Mouse (Mus musculus) CH12.LX (cell line): Measurements from ENCODE around the gene Ildr1. TPM values are rescaled to one million over a fixed set of nuclear protein-coding genes. Genes with fewer than 3 reads are reported as not detected.

Source experiments
- DNase-seq: peaks from one replicate; pipeline ENCODE4 v3.0.0-alpha.2; 2013; ENCODE audit errors: extremely low read depth
- H3K27ac ChIP-seq: 2 replicates; pipeline ENCODE4 v1.5.1; 2012; ENCODE audit warnings: low read depth, mild to moderate bottlenecking, control low read depth, moderate library complexity; ENCODE audit not compliant: insufficient read depth
- H3K27me3 ChIP-seq: replicated peaks from 2 replicates; pipeline ENCODE3; 2012; ENCODE audit warnings: inconsistent platforms
- H3K36me3 ChIP-seq, 2 experiments: replicated peaks in 1 of 2; 2 replicates each; pipeline versions ENCODE3 to v1.6.1; 2012; ENCODE audit warnings: inconsistent platforms in 1 of 2, low read length in 1 of 2, mild to moderate bottlenecking in 1 of 2, mixed read lengths in 1 of 2, moderate library complexity in 1 of 2; ENCODE audit not compliant: control insufficient read depth in 1 of 2, insufficient read depth in 1 of 2
- H3K4me1 ChIP-seq, 2 experiments: 2 replicates each; pipeline ENCODE4 v1.6.1; 2012; ENCODE audit warnings: inconsistent platforms in 1 of 2, moderate library complexity in 1 of 2; ENCODE audit not compliant: insufficient read depth in 2 of 2, control insufficient read depth in 1 of 2
- H3K4me2 ChIP-seq: 2 replicates; pipeline ENCODE4 v1.6.1; 2012; ENCODE audit warnings: low read depth, mild to moderate bottlenecking, control low read depth; ENCODE audit not compliant: poor library complexity, insufficient read depth, severe bottlenecking
- H3K4me3 ChIP-seq, 3 experiments: fragments of 150-350 bp in 1 of 3; sonication (generic) in 1 of 3; replicated peaks in 1 of 3; 2 replicates each; pipeline versions ENCODE3 to v1.5.1; 2011 to 2012; ENCODE audit warnings: low read depth in 2 of 3, low read length in 2 of 3, mild to moderate bottlenecking in 2 of 3, moderate library complexity in 2 of 3, control low read depth in 1 of 3, improper control_type of control experiment in 1 of 3, inconsistent platforms in 1 of 3, mixed read lengths in 1 of 3; ENCODE audit not compliant: poor library complexity in 1 of 3
- H3K79me2 ChIP-seq: replicated peaks from 2 replicates; pipeline ENCODE4 v1.6.1; 2012; ENCODE audit warnings: mild to moderate bottlenecking, moderate library complexity; ENCODE audit not compliant: control insufficient read depth, poor library complexity, insufficient read depth, severe bottlenecking; ENCODE audit errors: extremely low read depth
- H3K9ac ChIP-seq: 2 replicates; pipeline ENCODE4 v1.6.1; 2012; ENCODE audit warnings: low read depth, mild to moderate bottlenecking, control low read depth, moderate library complexity; ENCODE audit not compliant: insufficient read depth
- H3K9me3 ChIP-seq: replicated peaks from 2 replicates; pipeline ENCODE3; 2012; ENCODE audit warnings: low read length, inconsistent platforms, mixed read lengths
- BHLHE40 ChIP-seq: IDR thresholded peaks from 2 replicates; pipeline ENCODE4 v1.6.1; 2011; ENCODE audit warnings: mild to moderate bottlenecking, low read depth, low read length, improper control_type of control experiment
- CHD1 ChIP-seq: IDR thresholded peaks from 2 replicates; pipeline ENCODE4 v1.6.1; 2012; ENCODE audit warnings: low read depth, low read length, improper control_type of control experiment, inconsistent platforms
- CTCF ChIP-seq, 2 experiments: IDR thresholded peaks in 1 of 2; conservative IDR thresholded peaks in 1 of 2; 2 replicates each; pipeline ENCODE4 v1.5.1; 2011 to 2012; ENCODE audit warnings: low read depth in 2 of 2, low read length in 2 of 2, improper control_type of control experiment in 1 of 2, inconsistent platforms in 1 of 2, mild to moderate bottlenecking in 1 of 2, moderate library complexity in 1 of 2
- E2F4 ChIP-seq: IDR thresholded peaks from 2 replicates; pipeline ENCODE4 v1.6.1; 2011; ENCODE audit warnings: low read depth, low read length, improper control_type of control experiment; ENCODE audit not compliant: insufficient replicate concordance
- ELF1 ChIP-seq: IDR thresholded peaks from 2 replicates; pipeline ENCODE4 v1.6.1; 2014; ENCODE audit warnings: low read depth, mild to moderate bottlenecking, inconsistent platforms, low read length, improper control_type of control experiment
- ETS1 ChIP-seq: conservative IDR thresholded peaks from 2 replicates; pipeline ENCODE4 v1.6.1; 2012; ENCODE audit warnings: low read depth, mild to moderate bottlenecking, inconsistent platforms, low read length, improper control_type of control experiment, moderate library complexity
- GABPA ChIP-seq: IDR thresholded peaks from 2 replicates; pipeline ENCODE4 v1.6.1; 2012; ENCODE audit warnings: low read depth, low read length, improper control_type of control experiment, inconsistent platforms; ENCODE audit not compliant: insufficient replicate concordance
- IRF4 ChIP-seq: IDR thresholded peaks from 2 replicates; pipeline ENCODE4 v1.6.1; 2014; ENCODE audit warnings: low read depth, mild to moderate bottlenecking, inconsistent platforms, low read length, improper control_type of control experiment
- JUN ChIP-seq: IDR thresholded peaks from 2 replicates; pipeline ENCODE4 v1.6.1; 2011; ENCODE audit warnings: low read depth, mild to moderate bottlenecking, low read length, improper control_type of control experiment, moderate library complexity; ENCODE audit not compliant: insufficient read depth
- JUND ChIP-seq: conservative IDR thresholded peaks from 2 replicates; pipeline ENCODE4 v1.6.1; 2011; ENCODE audit warnings: low read depth, low read length, improper control_type of control experiment
- KAT2A ChIP-seq: IDR thresholded peaks from 2 replicates; pipeline ENCODE4 v1.6.1; 2012; ENCODE audit warnings: low read length, improper control_type of control experiment, inconsistent platforms; ENCODE audit not compliant: insufficient replicate concordance
- MAFK ChIP-seq: IDR thresholded peaks from 2 replicates; pipeline ENCODE4 v1.6.1; 2011; ENCODE audit warnings: low read length, improper control_type of control experiment; ENCODE audit not compliant: insufficient replicate concordance
- MAX ChIP-seq: IDR thresholded peaks from 2 replicates; pipeline ENCODE4 v1.6.1; 2011; ENCODE audit warnings: low read length, improper control_type of control experiment
- MAZ ChIP-seq: IDR thresholded peaks from 2 replicates; pipeline ENCODE4 v1.6.1; 2012; ENCODE audit warnings: low read depth, mild to moderate bottlenecking, inconsistent platforms, low read length, improper control_type of control experiment, moderate library complexity
- MEF2A ChIP-seq: IDR thresholded peaks from 2 replicates; pipeline ENCODE4 v1.6.1; 2014; ENCODE audit warnings: low read depth, mild to moderate bottlenecking, inconsistent platforms, low read length, improper control_type of control experiment, borderline replicate concordance
- MXI1 ChIP-seq: IDR thresholded peaks from 2 replicates; pipeline ENCODE4 v1.6.1; 2011; ENCODE audit warnings: mild to moderate bottlenecking, low read depth, low read length, improper control_type of control experiment
- MYC ChIP-seq: IDR thresholded peaks from 2 replicates; pipeline ENCODE4 v1.6.1; 2011; ENCODE audit warnings: low read depth, mild to moderate bottlenecking, improper control_type of control experiment, low read length
- NRF1 ChIP-seq: IDR thresholded peaks from 2 replicates; pipeline ENCODE4 v1.6.1; 2014; ENCODE audit warnings: low read depth, mild to moderate bottlenecking, inconsistent platforms, low read length, improper control_type of control experiment, moderate library complexity
- PAX5 ChIP-seq: IDR thresholded peaks from 2 replicates; pipeline ENCODE4 v1.6.1; 2012; ENCODE audit warnings: low read length, inconsistent platforms, mixed read lengths
- POLR2A ChIP-seq: IDR thresholded peaks from 2 replicates; pipeline ENCODE4 v1.6.1; 2011; ENCODE audit warnings: low read depth, mild to moderate bottlenecking, improper control_type of control experiment, low read length
- POLR2AphosphoS2 ChIP-seq: IDR thresholded peaks from 2 replicates; pipeline ENCODE4 v1.6.1; 2011; ENCODE audit warnings: low read depth, low read length, improper control_type of control experiment
- RAD21 ChIP-seq: IDR thresholded peaks from 2 replicates; pipeline ENCODE4 v1.6.1; 2011; ENCODE audit warnings: low read depth, mild to moderate bottlenecking, low read length, improper control_type of control experiment, moderate library complexity
- RCOR1 ChIP-seq: conservative IDR thresholded peaks from 2 replicates; pipeline ENCODE4 v1.6.1; 2012; ENCODE audit warnings: low read depth, mild to moderate bottlenecking, inconsistent platforms, low read length, improper control_type of control experiment
- SMC3 ChIP-seq: IDR thresholded peaks from 2 replicates; pipeline ENCODE4 v1.6.1; 2011; ENCODE audit warnings: low read depth, low read length, improper control_type of control experiment
- TBP ChIP-seq: conservative IDR thresholded peaks from 2 replicates; pipeline ENCODE4 v1.6.1; 2011; ENCODE audit warnings: low read depth, low read length, improper control_type of control experiment
- TCF12 ChIP-seq: IDR thresholded peaks from 2 replicates; pipeline ENCODE4 v1.6.1; 2014; ENCODE audit warnings: low read depth, mild to moderate bottlenecking, inconsistent platforms, low read length, improper control_type of control experiment
- USF1 ChIP-seq: IDR thresholded peaks from 2 replicates; pipeline ENCODE4 v1.6.1; 2014; ENCODE audit warnings: low read depth, mild to moderate bottlenecking, inconsistent platforms, low read length, improper control_type of control experiment
- USF2 ChIP-seq: conservative IDR thresholded peaks from 2 replicates; pipeline ENCODE4 v1.6.1; 2011; ENCODE audit warnings: low read depth, low read length, improper control_type of control experiment
- ZC3H11A ChIP-seq: IDR thresholded peaks from 2 replicates; pipeline ENCODE4 v1.6.1; 2012; ENCODE audit warnings: low read depth, mild to moderate bottlenecking, inconsistent platforms, low read length, improper control_type of control experiment
- ZKSCAN1 ChIP-seq: IDR thresholded peaks from 2 replicates; pipeline ENCODE4 v1.6.1; 2012; ENCODE audit warnings: low read depth, inconsistent platforms, low read length, improper control_type of control experiment, borderline replicate concordance
- ZNF384 ChIP-seq: IDR thresholded peaks from 2 replicates; pipeline ENCODE4 v1.6.1; 2012; ENCODE audit warnings: low read depth, low read length, improper control_type of control experiment, inconsistent platforms
- dilution Hi-C: fragments of 300-500 bp; cut with MboI; formaldehyde crosslinking; loops from 2 replicates; pipeline ENCODE4 v1.14.3; 2020; ENCODE audit warnings: low sequenced_read_pairs; ENCODE audit not compliant: extremely low pct_unique_long_range_greater_than_20kb, extremely low pct_ligation_motif_present
- in situ Hi-C: fragments of 300-500 bp; cut with MboI; formaldehyde crosslinking; loops from 3 replicates; pipeline ENCODE4 v1.14.3; 2019; ENCODE audit warnings: low sequenced_read_pairs, low pct_ligation_motif_present, low pct_unique_long_range_greater_than_20kb, mixed read lengths
- polyA plus RNA-seq: library from polyadenylated mRNA; unstranded; fragments of >175 nt; gene quantifications from 2 replicates; pipeline ENCODE4 v1.2.1, GENCODE M21; 2012; ENCODE audit warnings: low read depth; ENCODE audit not compliant: insufficient read length
- total RNA-seq, 2 experiments: library from RNA; depleted of rRNA; stranded (reverse); fragments of 300-350 nt in 1 of 2; fragments of >200 nt in 1 of 2; gene quantifications; 2 replicates each; pipeline ENCODE4 v1.2.3; 2012 to 2014

The Ildr1 gene
- total and polyA plus RNA-seq, 3 experiments, result 0.34 to 0.81 (median 0.76) TPM

GRCm38 (mm10) chr16:36666448-36667017 is 27.2 kb upstream of the Ildr1 start:
- Histone ChIP-seq H3K4me3 (no peak overlapping the region), H3K27me3 (no peaks in the 10 kb centered on the region), H3K4me2 (peak overlapping the region; percentile 84), H3K9ac (peak overlapping the region; percentile 73), H3K4me1 (peaks cover 33 to 73% of the 10 kb centered on the region in 2 experiments), H3K9me3 (no peaks in the 10 kb centered on the region), H3K36me3 (no peaks in the 10 kb centered on the region), H3K79me2 (peaks cover 8% of the 10 kb centered on the region), H3K27ac (peak overlapping the region; percentile 25; the same call in 1 of the 2 replicates)
- TF ChIP-seq ZC3H11A (no peak), ETS1 (no peak), MAZ (no peak), MAFK (no peak), CHD1 (no peak), POLR2AphosphoS2 (no peak), TCF12 (no peak), CTCF (conservative IDR thresholded peaks at IDR 0.05 in 1 of 2, IDR thresholded peaks at IDR 0.05 in 1 of 2; ENCODE audit: low read depth in 2 of 2, low read length in 2 of 2) (no peak), BHLHE40 (no peak), MYC (no peak), ZKSCAN1 (no peak)
- in situ Hi-C loops (no loop called here), dilution Hi-C loops (no loop called here)
- DNase-seq, result no peak

- Histone ChIP-seq H3K4me3 (no peak overlapping the region), H3K79me2 (no peaks in the 10 kb centered on the region), H3K4me1 (peaks cover 44 to 71% of the 10 kb centered on the region in 2 experiments), H3K4me2 (no peak overlapping the region)
- in situ Hi-C loops, result no loop called here
- no peak for DNase-seq
- TF ChIP-seq NRF1 (no peak), CTCF (conservative IDR thresholded peaks at IDR 0.05 in 1 of 2, IDR thresholded peaks at IDR 0.05 in 1 of 2; ENCODE audit: low read depth in 2 of 2, low read length in 2 of 2) (peak in 1 of 2 experiments; percentile 62; a peak in 2 of 4 replicates), ELF1 (no peak), MXI1 (no peak), TCF12 (no peak), MAX (no peak), GABPA (no peak), RCOR1 (no peak), TBP (no peak), POLR2A (no peak), IRF4 (no peak), MAFK (no peak), RAD21 (peak; percentile 70), PAX5 (no peak), ZC3H11A (peak; percentile 36; the same call in 1 of the 2 replicates), ZNF384 (no peak), JUND (no peak), MAZ (no peak), POLR2AphosphoS2 (no peak), USF1 (no peak), MYC (no peak), ZKSCAN1 (no peak), SMC3 (peak; percentile 79), E2F4 (no peak), MEF2A (no peak), USF2 (no peak), JUN (no peak), KAT2A (no peak)
- TF ChIP-seq, all 38 proteins: peak for 4
- Histone ChIP-seq H3K36me3 (no peaks in the 10 kb centered on the region), H3K9me3 (no peaks in the 10 kb centered on the region), H3K9ac (no peak overlapping the region), H3K27ac (no peak overlapping the region), H3K27me3 (no peaks in the 10 kb centered on the region)
- dilution Hi-C loops, result no loop called here
These were observed 23.2 kb upstream of the Ildr1 start for GRCm38 (mm10) chr16:36670590-36670989.
